Mouse (Mus musculus): ENCODE results near the gene Nucb1.

DNA sequence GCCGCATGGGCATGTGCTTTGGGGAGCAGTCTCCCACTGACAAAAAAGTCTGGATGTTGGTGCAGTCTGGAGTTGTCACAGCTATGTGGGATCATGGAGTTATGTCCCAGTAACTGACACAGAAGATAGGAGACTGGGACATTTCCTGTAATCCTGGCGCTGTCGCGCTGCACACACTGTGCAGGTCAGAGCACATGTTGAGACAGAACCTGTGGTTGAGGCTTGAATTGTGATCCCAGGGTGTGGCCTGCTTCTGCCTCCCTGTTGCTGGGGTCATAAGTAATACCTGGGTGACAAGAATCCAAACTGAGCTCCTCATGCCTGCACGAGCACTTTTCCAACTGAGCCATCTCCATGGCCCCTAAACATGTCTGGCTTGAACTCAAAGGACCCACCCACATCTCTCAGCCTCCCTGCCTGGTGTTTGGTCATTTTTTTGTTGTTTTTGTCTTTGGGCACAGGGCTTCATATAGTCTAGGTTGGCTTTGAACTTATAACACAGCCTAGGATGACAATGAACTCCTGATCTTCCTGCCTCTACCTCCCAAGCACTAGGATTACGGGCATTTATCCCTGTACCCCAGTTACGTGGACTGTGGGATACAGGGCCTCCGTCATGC, 17.9 kb downstream of the Nucb1 start:
- TF ChIP-seq POLR2A (IDR thresholded peaks at IDR 0.05; ENCODE audit: borderline replicate concordance, extremely low read depth, insufficient read depth, insufficient read length, poor library complexity, severe bottlenecking) (no peak), CTCF (IDR thresholded peaks at IDR 0.05; ENCODE audit: borderline replicate concordance, extremely low read depth, insufficient read depth, insufficient read length) (no peak)

All from brain, embryonic 14.5 days (tissue).